Mouse (Mus musculus) stomach, postnatal 0 days (tissue): Measurements from ENCODE around the gene Amotl1.

Experiments used
- CTCF ChIP-seq: IDR thresholded peaks from 2 replicates; pipeline ENCODE4 v1.5.1; 2016; ENCODE audit warnings: antibody characterized with exemption, low read depth, mild to moderate bottlenecking, moderate library complexity
- EP300 ChIP-seq: optimal IDR thresholded peaks from 2 replicates; pipeline ENCODE3; 2016; ENCODE audit warnings: antibody characterized with exemption

DNA sequence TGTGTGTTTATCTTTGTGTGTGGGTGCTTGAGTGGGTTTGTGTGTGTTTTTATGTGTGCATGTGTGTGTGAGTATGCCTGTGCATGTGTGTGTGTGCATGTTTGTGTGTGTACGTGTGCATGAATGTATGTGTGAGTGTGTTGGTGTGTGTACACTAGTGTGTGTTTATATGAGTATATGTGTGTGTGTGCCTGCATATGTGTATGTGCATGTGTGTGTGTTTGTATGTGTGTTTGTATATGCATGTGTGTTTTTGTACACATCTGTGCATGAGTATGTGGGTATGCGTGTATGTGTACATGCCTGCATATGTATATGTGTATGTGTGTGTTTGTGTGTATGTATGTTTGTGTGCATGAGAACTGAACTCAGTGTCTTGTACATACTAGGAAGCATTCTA is 46.7 kb downstream of the Amotl1 start:
- TF ChIP-seq EP300: no peak
- no peak for TF ChIP-seq CTCF
